Mouse (Mus musculus) neutrophil, adult 59 days (primary cell): ENCODE data around the gene Hist1h1t. TPM values are rescaled to one million over a fixed set of nuclear protein-coding genes. Genes with fewer than 3 reads are reported as not detected.

Experiments
- total RNA-seq, 2 experiments: library from RNA; stranded (reverse); gene quantifications; 1 replicate in 1 of 2; 2 replicates in 1 of 2; pipeline ENCODE4 v1.2.4; 2023

The Hist1h1t gene
- total RNA-seq = 1 to 10 TPM in 1 of 2 experiments, under 1 TPM in 1; 0.86 to 1.1 TPM

DNA sequence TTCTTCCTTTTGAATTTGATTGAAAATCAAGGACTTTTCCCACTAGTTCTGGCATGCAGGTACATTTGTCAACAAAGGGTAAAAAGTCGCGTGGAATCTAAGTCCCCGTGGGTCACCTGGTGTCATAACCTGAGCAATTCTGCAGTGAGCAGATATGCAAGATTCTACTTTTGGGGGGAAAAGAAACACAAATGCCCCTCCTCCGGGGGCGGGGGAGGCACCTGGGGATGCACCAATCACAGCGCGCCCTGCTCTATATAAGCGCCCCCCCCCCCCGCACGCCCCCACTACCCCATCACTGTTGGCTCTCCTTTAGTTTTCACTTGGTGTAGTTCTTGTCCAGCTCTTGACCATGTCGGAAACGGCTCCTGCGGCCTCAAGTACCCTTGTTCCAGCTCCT lies at the start of gene Hist1h1t:
Gene Hist1h1t (plus strand): TSS at position 301 of the 400 bp plus-strand sequence.

GRCm38 (mm10) chr13:23683755-23684281 lies 11.8 kb upstream of the Hist1h1t start, which contains the start of the genes Hist1h2ac and Hist1h2bc:
TSS of gene Hist1h2ac (minus strand) at chr13:23683948.
TSS of gene Hist1h2bc (plus strand) at chr13:23684199.

GRCm38 (mm10) chr13:23698300-23698693 lies 2.7 kb downstream of the Hist1h1t start, which contains the start of gene Hist1h4c:
TSS of gene Hist1h4c (minus strand) at chr13:23698454.

GRCm38 (mm10) chr13:23710374-23711089 lies 14.9 kb downstream of the Hist1h1t start, which contains the start of gene Hfe:
TSS of gene Hfe (minus strand) at chr13:23710854.

DNA sequence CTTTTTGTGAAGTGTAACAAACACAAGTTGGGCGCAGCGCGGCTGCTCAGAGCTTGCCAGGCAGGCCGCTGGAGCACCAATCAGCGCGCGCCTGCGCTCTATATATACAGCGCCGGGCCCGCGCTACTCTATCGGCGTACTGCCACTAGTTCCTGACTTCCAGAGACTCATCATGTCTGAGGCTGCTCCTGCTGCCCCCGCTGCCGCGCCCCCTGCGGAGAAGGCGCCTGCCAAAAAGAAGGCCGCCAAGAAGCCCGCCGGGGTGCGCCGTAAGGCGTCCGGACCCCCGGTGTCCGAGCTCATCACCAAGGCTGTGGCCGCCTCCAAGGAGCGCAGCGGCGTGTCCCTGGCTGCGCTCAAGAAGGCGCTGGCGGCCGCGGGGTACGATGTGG lies 43.1 kb downstream of the Hist1h1t start, which contains the start of gene Hist1h1c:
Gene Hist1h1c (plus strand): TSS at position 132 of the 392 bp plus-strand sequence.

DNA sequence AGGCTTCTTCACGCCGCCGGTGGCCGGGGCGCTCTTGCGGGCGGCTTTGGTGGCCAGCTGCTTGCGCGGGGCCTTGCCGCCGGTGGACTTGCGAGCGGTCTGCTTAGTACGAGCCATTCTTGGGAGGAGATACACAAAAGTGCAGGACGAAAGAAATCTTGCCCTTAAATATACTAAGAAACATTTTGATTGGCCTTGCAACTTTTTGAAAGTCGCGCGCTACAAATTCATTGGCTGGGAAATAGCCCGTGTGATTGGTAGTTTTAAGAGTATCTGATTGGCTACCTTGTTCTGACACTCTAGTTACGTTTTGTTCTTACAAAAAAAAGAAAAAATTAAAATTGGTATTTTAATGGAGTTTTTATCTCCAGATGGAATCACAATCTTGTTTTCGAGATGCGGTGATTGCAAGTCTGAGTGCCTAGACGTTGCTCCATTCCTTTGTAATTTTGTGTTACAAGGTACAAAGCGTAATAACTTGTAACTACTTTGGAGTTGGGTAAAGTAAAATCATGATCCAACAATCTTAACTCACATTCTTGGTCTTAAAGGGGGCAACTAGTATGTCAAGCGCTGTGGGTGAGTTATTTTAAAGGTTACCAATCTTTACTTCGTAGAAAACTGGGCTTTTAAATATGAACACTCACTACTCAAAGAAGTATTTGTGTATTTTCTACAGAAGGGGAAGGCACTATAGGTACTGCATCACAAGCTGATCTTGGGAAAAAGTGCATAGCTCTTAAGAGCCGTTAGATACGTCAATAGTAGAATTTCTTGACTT lies 50.0 kb downstream of the Hist1h1t start, which contains the start of gene Hist1h3c:
Gene Hist1h3c (minus strand): TSS at position 222 of the 781 bp plus-strand sequence.

Other genes starting within 250 kb of the Hist1h1t start
- under 1 TPM; 0.11 to 0.29 TPM for gene Btn1a1, start 229.9 kb upstream of the Hist1h1t start, total RNA-seq
- not detected for gene Btn2a2, start 207.0 kb upstream of the Hist1h1t start, total RNA-seq
- 1,000 to 10,000 TPM; 1,672 to 1,684 TPM for gene Hist1h4h, start 164.8 kb upstream of the Hist1h1t start, total RNA-seq
- gene Hist1h2af, start 161.9 kb upstream of the Hist1h1t start, total RNA-seq = 1,000 to 10,000 TPM; 1,080 to 1,089 TPM
- 100 to 1,000 TPM; 354 to 358 TPM for gene Hist1h3g, start 160.4 kb upstream of the Hist1h1t start, total RNA-seq
- 100 to 1,000 TPM; 133 to 136 TPM for gene Hist1h2bh, start 152.4 kb upstream of the Hist1h1t start, total RNA-seq
- 100 to 1,000 TPM; 457 to 468 TPM for gene Hist1h3f, start 151.8 kb upstream of the Hist1h1t start, total RNA-seq
- 1,000 to 10,000 TPM; 2,366 to 2,514 TPM for gene Hist1h4f, start 144.2 kb upstream of the Hist1h1t start, total RNA-seq
- gene Hist1h1d, start 142.6 kb upstream of the Hist1h1t start, total RNA-seq = 100 to 1,000 TPM; 108 to 121 TPM
- 100 to 1,000 TPM; 839 to 947 TPM for gene Hist1h3e, start 133.4 kb upstream of the Hist1h1t start, total RNA-seq
- 100 to 1,000 TPM; 191 to 199 TPM for gene Hist1h2ae, start 124.6 kb upstream of the Hist1h1t start, total RNA-seq
- gene Hist1h2bg, start 124.4 kb upstream of the Hist1h1t start, total RNA-seq = 1,000 to 10,000 TPM; 1,545 to 1,845 TPM
- 1,000 to 10,000 TPM; 1,042 to 1,254 TPM for gene Hist1h2bf, start 121.6 kb upstream of the Hist1h1t start, total RNA-seq
- gene Hist1h2ad, start 121.4 kb upstream of the Hist1h1t start, total RNA-seq = 100 to 1,000 TPM; 115 to 121 TPM
- gene Hist1h3d, start 120.1 kb upstream of the Hist1h1t start, total RNA-seq = 100 to 1,000 TPM; 147 to 159 TPM
- 100 to 1,000 TPM; 726 to 742 TPM for gene Hist1h4d, start 114.2 kb upstream of the Hist1h1t start, total RNA-seq
- gene Hist1h2be, start 74.7 kb upstream of the Hist1h1t start, total RNA-seq = 100 to 1,000 TPM; 103 to 111 TPM
- 100 to 1,000 TPM; 779 TPM for gene Hist1h1e, start 73.3 kb upstream of the Hist1h1t start, total RNA-seq
- 10 to 100 TPM; 48.0 to 51.5 TPM for gene Hist1h2ac, start 11.9 kb upstream of the Hist1h1t start, total RNA-seq
- 100 to 1,000 TPM in 1 of 2 experiments, 10 to 100 TPM in 1; 97.4 to 109 TPM for gene Hist1h2bc, start 11.6 kb upstream of the Hist1h1t start, total RNA-seq
- 100 to 1,000 TPM; 391 to 419 TPM for gene Hist1h4c, start 2.6 kb downstream of the Hist1h1t start, total RNA-seq
- 1 to 10 TPM; 4.2 to 6.6 TPM for gene Hfe, start 15.0 kb downstream of the Hist1h1t start, total RNA-seq
- 1,000 to 10,000 TPM; 1,619 to 1,663 TPM for gene Hist1h1c, start 43.0 kb downstream of the Hist1h1t start, total RNA-seq
- gene Hist1h3c, start 49.8 kb downstream of the Hist1h1t start, total RNA-seq = 100 to 1,000 TPM; 617 to 658 TPM
- gene Hist1h2bb, start 50.9 kb downstream of the Hist1h1t start, total RNA-seq = 100 to 1,000 TPM; 868 to 875 TPM
- 1,000 to 10,000 TPM; 1,294 to 1,569 TPM for gene Hist1h2ab, start 55.3 kb downstream of the Hist1h1t start, total RNA-seq
- gene Hist1h3b, start 56.5 kb downstream of the Hist1h1t start, total RNA-seq = 1,000 to 10,000 TPM; 1,352 to 1,548 TPM
- 100 to 1,000 TPM; 569 to 600 TPM for gene Hist1h4b, start 61.2 kb downstream of the Hist1h1t start, total RNA-seq
- 100 to 1,000 TPM; 541 to 562 TPM for gene Hist1h4a, start 65.4 kb downstream of the Hist1h1t start, total RNA-seq
- 1,000 to 10,000 TPM in 1 of 2 experiments, 100 to 1,000 TPM in 1; 878 to 1,040 TPM for gene Hist1h3a, start 66.6 kb downstream of the Hist1h1t start, total RNA-seq
- gene Hist1h1a, start 67.9 kb downstream of the Hist1h1t start, total RNA-seq = 100 to 1,000 TPM; 455 to 460 TPM
- not detected for gene Trim38, start 74.1 kb downstream of the Hist1h1t start, total RNA-seq
- not detected for gene Slc17a2, start 111.2 kb downstream of the Hist1h1t start, total RNA-seq
- not detected for gene Slc17a3, start 143.6 kb downstream of the Hist1h1t start, total RNA-seq
- gene Slc17a1, start 171.9 kb downstream of the Hist1h1t start, total RNA-seq = not detected
- gene Slc17a4, start 219.2 kb downstream of the Hist1h1t start, total RNA-seq = not detected
- gene Hist1h2ba, start 238.3 kb downstream of the Hist1h1t start, total RNA-seq = not detected
- not detected for gene Hist1h2aa, start 238.6 kb downstream of the Hist1h1t start, total RNA-seq